Mouse (Mus musculus) activated CD4-positive, CD25-positive, alpha-beta regulatory T cell, adult 4 months (primary cell): Measurements from ENCODE around the gene Il20rb. TPM values are rescaled to one million over a fixed set of nuclear protein-coding genes. Genes with fewer than 3 reads are reported as not detected.

Experiments
- ATAC-seq: one replicate; pipeline ENCODE4 v1.8.0; 2017
- polyA plus RNA-seq, 2 experiments: library from polyadenylated mRNA; unstranded; fragments of 100-300 nt; shearing (Covaris generic); gene quantifications; one replicate each; pipeline ENCODE4 v1.2.1; 2017

The Il20rb gene
- 1 to 10 TPM; 1.6 to 2.1 TPM for polyA plus RNA-seq

DNA sequence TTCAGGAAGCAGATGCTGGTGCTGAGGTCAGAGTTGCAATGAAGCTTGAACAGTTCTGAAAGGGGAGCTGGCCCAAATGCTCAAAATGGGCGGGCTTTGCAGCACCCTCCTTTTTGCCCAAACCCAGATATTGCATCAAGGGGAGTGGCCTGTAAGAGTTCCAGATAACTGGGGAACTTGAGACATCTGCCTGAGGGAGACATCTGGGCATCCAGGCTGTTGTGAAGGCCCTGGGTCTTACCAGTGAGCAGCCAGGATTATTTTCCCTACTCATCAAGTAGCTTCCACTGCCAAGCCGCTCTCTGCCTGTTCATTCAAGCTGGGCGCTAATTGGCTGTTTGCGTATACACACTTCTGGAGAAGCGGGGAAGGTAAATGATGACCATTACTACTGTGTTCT, at the start of gene Il20rb:
Il20rb (minus strand) TSS at position 358 of the 400 bp plus-strand sequence.
- ATAC-seq: no peak

DNA sequence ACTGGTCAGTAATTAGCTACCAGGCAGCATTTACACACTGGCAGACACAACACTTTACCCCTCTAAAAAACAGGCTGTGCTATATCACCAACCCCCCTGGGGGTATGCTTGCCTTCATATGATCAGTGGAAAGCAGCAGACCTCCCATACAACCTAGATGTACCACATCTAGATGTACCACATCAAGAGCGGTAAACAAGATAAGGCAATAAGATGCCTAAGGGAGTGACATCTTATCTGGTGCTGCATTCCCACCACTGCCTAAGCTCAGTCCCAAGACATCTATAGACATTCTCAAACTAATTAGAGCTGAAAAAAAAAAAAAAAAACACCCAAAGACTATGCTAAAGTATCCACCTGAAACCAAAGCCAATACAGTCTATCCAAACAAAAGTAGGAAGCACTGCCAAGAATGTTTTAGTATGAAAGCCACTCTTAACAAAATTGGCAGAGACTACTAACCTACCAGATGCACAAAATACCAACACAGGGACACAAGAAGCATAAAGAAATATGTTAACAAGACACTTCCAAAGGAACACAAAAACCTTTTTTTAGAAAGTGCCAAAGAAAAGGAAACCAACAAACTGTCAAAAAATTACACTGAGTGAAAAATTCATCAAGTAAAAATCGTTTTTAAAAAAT, 49.2 kb upstream of the Il20rb start:
- ATAC-seq: no peak

DNA sequence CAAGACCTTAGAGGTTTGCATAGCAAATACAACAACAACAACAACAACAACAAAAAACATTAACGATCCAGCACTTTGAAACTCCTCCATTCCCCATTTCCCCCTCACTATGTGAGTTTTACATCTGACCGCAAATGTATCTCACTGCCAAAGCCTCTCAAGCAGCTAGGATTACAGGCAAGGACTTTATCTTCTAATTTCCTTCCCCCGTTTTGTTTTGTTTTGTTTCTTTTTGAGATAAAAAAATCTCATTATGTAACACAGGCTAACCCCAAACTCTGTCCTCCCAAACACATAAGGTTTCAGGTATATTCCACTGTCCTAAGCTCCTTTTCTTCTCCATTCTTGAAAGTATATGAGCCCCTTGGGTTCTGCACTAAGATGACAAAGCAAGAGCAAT, 48.1 kb upstream of the Il20rb start:
- ATAC-seq: no peak

DNA sequence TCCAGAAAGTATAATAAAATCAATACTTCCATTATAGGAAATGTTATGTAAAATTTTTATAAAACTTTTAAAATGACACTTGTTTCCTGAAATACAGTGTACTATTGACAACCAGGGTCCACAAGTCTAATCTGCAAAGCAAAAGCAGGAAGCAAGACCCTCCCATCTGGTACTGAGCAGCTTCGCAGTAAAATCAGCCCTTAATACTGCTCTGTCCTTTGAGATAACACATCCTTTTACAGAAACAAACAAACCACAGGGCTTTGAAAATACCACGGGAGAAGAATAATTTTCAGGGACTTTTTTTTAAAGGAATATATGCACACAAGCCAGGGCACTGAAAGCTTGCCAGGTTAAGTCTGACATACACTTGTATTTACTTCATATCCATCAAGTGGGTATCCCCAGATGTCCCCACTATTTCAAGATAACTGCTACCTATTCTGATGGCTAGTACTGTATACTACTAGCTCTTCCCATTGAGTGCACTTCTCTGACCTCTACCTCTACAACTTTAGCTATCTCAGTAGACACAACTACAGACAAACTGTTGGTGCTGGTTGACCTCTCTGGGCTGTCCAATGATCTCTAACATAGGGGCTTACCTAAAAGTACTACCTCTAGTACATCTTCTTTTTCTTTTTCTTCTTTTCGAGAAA, 46.4 kb upstream of the Il20rb start:
- no peak for ATAC-seq

DNA sequence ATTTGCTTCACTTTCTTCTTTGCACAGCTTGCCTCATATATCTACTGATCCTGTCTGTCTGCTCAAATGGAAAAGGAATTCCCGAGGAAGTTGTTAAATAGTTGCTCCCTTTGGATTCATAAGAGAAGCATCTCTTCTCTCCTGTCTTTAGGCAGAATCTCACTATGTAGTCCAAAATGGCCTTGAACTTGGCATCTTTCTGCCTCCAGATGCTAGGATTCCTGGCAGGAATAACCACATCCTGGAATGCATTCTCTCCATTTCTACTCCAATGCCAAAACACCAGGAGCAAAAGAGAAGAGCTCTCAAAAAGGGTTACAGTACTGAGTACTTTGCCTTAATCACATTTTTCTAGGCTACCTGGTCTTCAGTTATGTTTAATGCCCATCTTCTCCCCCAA, 44.7 kb upstream of the Il20rb start:
- ATAC-seq: no peak

DNA sequence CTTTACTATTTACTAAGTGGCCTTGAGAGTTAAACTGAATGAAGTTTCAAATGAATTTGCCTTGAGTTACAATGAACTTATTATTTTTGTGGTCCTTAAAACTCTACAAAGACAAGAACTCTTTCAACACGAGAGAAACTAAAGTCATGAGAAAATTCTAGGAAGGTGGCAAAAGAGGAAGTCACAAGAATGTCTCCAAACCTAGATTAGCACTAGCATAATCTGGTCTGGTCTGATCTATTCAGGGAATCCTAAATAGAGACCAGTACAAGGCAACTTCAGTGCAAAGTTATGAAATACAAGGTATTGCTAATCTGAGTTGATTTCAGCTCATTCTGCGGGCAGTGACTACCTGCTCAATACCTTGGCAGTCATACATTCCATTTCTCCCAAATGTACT, 38.6 kb upstream of the Il20rb start:
- no peak for ATAC-seq

DNA sequence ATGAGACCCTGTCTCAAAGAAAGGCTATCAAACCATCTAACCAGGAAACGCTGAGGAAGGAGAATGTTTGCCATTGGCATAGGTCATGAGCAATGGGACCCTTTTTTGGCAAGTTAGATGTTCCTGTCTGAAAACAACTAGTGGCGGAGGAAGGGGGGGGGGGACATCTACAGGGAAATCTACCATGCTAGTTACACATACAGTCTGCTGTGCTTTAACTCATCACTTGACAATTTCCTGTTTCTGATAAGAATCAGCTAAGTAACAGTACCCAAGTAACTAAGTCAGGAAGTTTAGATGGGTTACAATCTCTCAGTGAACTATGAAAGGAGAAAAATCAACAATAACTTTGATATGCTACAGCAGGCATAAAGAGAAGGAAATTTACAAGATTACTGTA, 35.4 kb upstream of the Il20rb start:
- peak; percentile 95 for ATAC-seq

DNA sequence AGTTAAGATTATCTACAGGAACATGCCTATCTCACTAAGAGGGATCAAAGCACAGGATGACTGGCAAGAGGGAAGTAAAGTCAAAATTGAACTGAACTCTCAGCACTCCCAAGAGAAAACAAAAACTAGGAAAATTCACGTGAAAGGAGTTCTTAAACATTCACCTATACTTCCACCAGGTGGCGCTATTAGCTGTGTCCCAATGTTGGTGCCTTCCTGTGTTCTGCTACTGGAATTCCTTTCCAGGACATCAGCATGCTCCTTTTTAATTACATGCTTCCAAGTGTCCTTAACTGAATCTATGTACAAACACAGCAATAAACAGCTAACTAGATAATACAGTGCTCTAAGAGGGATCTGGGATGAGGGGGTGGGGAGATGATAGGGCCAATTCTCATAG, 34.0 kb upstream of the Il20rb start:
- no peak for ATAC-seq

DNA sequence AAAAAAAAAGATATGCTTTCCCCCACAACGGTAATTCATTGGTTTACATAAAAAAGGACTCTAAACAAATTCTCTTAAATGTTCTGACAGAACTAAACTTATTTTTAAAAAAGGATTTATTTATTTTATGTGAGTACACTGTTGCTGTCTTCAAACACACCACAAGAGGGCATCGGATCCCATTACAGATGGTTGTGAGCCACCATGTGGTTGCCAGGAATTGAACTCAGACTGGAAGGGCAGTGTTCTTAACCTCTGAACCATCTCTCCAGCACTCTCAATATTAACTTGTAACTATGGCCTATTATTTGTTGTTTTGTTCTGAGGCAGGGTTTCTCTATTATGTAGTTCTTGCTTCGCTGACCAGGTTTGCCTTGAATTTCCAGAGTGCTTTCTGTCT, 33.4 kb upstream of the Il20rb start:
- no peak for ATAC-seq

DNA sequence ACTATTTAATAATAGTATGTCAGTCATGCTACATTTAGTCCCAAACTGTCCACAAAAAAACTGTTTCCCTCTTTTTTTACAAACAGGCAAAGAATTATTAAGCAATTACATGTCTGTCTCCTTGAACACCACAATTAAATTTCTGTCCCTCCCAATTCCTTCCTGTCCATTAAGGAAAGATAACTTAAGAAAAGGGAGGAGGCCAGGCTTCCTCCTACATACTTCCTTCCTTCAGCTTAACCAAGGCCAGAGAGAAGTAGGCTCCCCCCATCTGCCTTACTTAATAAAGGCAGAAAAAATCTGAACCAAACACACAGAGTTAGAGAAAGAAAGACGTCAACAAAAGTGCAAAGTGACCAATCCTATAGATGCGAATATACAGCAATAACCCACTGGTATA, 21.0 kb upstream of the Il20rb start:
- ATAC-seq: no peak

DNA sequence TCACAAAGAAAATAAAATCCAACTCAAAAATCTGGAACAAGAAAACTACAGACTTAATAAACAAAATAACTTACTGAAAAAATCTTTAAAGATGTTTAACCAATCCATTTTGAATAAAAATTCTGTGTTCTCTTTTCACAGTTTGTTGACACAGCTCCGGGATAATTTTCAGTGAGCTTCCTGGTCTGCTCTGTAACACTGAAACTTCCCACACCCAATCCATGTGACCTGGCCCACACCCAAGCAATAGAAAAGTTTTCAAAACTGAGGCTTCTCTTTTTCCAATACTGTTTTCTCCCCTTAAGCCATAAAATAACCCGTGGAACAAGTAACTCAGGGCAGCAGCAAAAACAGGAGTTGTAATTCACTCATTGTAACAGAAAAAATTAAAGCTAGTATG, 20.1 kb upstream of the Il20rb start:
- no peak for ATAC-seq

DNA sequence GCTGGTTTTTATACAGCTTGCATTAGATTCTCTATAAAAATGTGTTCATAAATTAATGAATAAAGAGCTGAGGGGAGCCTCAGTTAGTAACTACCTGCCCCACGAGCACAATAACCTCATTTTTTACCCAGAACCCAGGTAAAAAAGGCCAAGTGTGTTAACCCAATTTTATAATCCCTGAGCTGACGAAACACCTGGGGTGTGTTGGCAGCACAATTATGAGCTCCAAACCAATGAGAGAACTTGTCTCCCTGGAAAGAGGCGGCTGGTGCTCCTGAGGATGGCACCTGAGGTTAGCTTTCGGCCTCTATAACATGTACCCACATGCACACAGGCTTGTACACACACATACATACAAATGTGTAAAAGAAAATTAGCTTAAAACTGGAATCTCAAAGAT, 18.9 kb upstream of the Il20rb start:
- ATAC-seq: no peak

DNA sequence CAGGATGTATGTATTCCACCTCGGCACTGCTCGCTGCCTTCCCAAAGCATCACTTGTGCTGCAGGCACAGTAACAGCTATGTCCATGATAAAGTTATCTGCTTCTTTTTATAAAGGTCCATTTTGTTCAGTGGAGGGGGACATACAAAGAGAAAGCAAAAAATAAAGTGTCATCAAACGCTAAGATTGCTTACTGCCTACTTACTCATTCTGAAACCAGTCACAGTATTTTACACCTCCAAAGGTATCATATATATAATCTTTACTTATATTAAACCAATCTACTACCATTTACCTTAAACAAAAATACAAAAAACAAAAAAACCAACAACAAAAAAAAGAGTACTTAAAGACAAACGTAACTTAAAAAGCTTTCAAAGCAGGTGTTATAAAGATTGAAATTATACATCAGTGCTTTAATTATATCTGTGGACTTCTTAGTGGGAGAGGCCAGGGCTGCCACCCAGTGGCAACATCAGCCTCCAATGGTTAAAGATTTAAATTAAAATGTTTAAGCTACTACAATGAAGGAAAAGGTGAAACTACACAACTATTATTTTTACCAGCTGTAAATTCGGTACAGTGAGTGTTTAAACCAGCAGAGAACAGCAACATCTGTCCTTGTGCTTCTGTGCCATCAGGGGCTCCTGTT, 7.1 kb upstream of the Il20rb start:
- ATAC-seq: peak; percentile 62

DNA sequence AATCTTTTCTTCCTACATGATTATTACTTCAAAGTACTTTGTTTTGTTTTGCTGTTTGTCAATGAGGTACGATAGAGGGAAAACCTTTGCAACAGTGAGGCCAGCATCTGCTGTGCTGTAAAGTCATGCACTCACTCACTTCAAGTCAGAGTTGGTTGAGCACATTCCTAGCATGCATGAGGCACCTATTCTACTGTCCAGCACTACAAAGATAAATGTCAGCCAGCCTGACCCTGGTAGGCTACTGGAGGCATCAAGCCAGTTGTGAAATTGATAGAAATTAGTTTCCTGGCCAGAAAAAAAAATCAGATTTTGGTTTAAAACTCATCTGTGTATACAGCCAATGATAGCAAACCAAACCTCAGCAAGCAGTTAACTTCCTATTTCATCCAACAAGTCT, 4.8 kb upstream of the Il20rb start:
- ATAC-seq: no peak

DNA sequence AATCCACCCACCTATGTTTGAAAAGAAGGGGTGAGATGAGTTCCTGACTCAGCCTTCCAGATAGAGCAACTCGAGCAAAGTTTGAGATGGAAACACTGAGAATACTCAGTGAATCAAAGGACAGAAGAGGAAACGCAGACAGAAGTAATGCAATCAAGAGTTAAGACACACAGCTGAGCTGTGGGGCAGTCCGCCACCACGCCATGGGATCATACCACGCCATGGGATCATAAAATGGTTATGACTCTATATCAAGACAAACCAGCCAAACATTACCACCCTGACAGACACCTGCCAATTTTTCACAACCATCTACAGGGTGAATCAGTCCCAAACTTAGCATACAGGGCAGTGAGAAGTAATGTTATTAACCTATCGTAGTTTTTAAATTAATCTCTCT, 2.4 kb upstream of the Il20rb start:
- ATAC-seq: no peak

DNA sequence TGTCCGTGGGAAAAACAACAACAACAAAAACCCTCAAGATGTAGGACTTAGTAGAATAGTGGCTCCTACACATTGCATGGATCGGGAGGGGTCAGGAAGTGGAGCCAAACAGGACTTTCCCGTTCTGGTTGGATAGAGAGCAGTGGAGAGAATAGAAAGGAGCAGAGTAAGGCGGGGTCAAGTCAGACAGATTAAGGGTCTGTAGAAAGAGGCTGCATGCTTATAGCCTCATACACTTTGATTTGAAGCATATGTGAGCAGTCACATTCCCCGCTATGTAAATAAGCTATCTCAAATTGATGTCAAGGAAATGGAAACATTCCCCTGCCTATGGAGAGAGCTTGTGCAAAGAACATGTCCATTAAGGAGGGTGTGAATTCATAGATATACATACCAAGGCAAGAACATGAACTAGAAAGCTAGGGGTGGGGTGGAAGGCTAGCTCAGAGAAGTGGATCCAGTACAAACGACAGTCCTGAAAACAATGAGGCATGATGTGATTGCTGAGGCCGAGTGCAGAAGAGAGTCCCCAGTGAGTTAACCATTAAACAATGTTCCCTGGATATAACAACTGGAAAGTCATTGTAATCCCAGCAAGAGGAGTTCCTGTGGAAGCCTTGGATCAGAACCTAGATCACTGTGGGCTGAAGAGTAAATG, 1.6 kb upstream of the Il20rb start:
- no peak for ATAC-seq

DNA sequence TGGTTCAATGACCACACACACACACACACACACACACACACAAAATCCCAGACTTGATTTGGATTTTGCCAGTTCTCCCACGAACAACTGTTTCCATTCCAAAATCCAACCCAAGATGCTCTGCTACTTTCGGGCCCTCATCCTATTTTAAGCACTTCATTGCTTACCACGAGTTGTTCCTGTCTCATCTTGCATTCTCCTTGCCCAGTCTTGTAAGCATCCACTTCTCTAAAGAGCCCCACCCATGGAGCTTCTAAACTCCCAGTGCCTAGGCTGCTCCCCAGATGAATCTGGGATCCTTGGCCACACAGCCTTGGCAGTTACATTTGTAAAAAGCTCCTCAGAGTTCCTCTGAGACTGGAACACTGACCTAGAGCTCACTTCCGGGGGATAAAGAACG, 3.3 kb downstream of the Il20rb start:
- ATAC-seq: no peak

DNA sequence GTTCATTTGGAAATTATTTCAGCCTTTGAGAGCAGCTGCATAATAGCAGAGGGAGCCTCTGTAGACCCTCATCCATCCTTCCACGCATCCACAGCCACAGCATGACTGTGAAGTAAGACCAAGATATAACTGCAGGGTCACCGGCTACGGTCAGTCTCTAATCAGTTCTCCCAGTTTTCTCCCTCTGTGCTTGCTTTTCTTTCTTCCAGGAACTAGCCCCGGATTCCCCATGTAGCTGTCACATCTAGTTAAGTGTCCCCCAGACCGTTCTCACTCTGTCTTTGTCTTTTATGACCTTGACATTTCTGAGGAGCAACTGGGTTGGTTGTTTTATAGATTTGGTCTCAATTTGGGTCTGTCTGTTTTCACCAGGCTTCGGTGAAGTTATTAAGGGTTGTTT, 5.0 kb downstream of the Il20rb start:
- ATAC-seq: no peak

DNA sequence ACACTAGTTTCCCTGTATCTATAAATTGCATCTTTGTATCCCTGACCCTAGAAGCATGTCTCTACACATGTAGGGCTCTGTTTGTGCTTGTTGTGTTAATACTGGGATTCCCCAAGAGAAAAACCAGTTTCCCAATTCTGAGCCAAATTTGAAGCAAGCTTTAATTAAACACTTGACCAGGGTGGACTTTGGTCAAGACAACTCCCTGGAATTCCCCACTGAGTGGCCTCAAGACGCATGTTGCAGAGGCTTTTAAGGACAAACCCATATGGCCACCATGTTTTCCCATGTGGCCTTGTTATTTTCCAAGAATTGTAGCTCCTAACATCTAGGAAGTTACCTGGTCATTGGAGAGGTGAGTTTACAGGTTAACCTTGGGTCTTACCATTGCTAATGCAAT, 12.5 kb downstream of the Il20rb start:
- no peak for ATAC-seq

DNA sequence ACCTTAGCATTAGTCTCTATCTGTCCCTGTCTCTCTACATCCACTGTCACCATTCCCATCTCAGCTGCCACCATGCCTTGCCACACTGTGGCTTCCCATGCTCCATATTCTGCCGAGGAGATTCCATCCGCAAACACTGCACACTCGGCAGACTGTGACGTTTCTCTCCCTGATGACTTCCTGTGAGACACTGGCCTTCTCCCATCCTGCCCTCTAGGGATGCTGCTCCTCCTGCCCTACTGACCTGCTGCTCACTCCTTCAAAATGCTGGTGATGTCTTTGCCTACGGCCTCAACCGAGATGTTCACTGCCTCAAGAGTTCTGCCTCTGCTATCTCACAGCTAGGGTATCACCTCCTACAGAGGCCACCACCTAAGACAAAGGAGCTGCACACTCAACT, 13.2 kb downstream of the Il20rb start:
- ATAC-seq: no peak

DNA sequence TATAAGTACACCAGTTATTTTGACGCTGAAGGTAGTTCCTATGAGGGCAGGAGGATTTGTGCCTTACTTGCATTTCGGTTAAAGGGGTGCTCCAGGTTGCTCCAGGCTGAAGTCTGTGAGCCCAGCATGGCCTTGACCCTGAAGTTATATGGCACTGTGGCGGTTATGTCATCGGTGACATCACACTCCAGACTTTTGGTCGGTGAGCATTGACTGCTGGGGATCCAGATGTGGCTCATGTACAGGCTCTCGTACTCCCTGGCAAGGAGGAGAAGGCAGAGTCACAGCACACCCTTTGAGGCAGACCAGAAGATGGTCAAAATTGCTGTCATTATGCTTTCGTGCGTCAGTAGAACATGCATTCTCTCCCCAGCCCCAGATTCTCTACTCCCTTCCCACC, 13.7 kb downstream of the Il20rb start:
- no peak for ATAC-seq

DNA sequence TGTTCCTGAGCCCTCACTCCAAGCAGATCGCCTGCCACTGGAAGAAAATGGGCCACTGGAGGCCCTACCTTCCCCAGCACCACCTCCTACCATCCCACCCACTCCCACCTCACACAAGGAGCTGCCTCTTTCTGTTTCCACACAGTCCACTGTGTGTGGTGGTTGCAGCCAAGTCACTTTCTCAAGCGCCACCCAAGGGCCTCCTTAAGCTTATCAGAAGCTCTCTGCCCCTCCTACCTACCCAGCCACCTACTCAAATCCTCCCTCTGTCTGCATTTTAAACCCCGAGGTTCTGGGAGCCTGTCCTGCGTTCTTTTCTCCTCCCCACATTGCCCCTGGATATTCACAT, 15.0 kb downstream of the Il20rb start:
- no peak for ATAC-seq

DNA sequence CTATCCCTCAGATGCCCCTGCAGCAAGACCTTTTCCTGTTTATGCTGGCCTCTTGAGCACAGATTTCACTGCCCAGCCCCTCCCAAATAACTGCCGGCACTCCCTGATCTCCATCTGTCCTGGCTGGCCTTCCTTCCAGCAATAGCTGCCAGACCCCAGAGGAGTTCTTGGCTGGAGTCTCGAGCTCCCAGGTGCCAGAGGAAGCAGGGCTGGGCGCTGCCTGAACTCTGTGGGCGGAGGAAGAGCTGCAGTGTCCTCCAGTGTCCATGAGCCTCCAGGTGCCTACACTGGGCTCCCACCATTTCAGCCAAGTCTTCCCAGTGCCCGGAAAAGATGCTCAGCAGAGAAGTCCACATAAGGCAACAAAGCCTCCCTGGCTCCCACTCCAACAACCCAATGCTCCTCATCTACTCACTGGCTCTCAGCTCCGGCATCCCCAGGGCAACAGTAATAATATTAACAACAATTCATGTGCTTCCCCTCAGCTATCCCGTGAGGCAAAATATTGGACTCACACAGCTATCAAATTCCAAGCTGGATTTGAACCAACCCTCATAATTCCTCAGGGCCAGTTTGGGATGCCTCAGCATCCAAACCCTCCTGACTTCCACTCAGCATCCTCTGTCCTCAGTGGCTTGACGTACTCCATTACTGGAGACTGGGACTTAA, 15.5 kb downstream of the Il20rb start:
- no peak for ATAC-seq
